Mouse (Mus musculus): ENCODE data around the gene Fam234a.

The Fam234a gene

GRCm38 (mm10) chr17:26162736-26163135, 81.3 kb downstream of the Fam234a start:
- DNase-seq = no peak

All from layer of hippocampus, adult 9-11 months (tissue).